Mouse (Mus musculus) liver, embryonic 11.5 days (tissue): ENCODE data around the gene Wfdc6a. TPM values are rescaled to one million over a fixed set of nuclear protein-coding genes. Genes with fewer than 3 reads are reported as not detected.

Experiments used
- ATAC-seq: fragments of 200-750 bp; cut with Nextera tagmentation; replicated peaks from 2 replicates; pipeline ENCODE4 v1.8.0; 2017; ENCODE audit warnings: moderate number of reproducible peaks, mild to moderate bottlenecking, moderate TSS enrichment, moderate library complexity; ENCODE audit not compliant: low FRiP score
- DNase-seq: peaks from one replicate; pipeline ENCODE4 v3.0.0-alpha.2; 2017; ENCODE audit warnings: low spot score
- H3K27ac ChIP-seq: fragments of 300-500 bp; sonication (generic); 2 replicates; pipeline ENCODE4 v1.5.1; 2014; ENCODE audit warnings: mild to moderate bottlenecking, low read depth, low read length, control low read depth
- H3K27me3 ChIP-seq: fragments of 300-500 bp; sonication (generic); replicated peaks from 2 replicates; pipeline ENCODE4 v1.6.1; 2014; ENCODE audit warnings: low read length, mixed read lengths; ENCODE audit not compliant: control insufficient read depth, insufficient read depth
- H3K36me3 ChIP-seq: fragments of 300-500 bp; sonication (generic); 2 replicates; pipeline ENCODE4 v1.6.1; 2014; ENCODE audit warnings: mild to moderate bottlenecking, low read length, moderate library complexity, mixed read lengths; ENCODE audit not compliant: control insufficient read depth, insufficient read depth
- H3K4me1 ChIP-seq: fragments of 300-500 bp; sonication (generic); replicated peaks from 2 replicates; pipeline ENCODE4 v1.6.1; 2014; ENCODE audit warnings: low read length, mixed read lengths; ENCODE audit not compliant: control insufficient read depth, insufficient read depth
- H3K4me2 ChIP-seq: fragments of 300-500 bp; sonication (generic); 2 replicates; pipeline ENCODE4 v1.6.1; 2014; ENCODE audit warnings: mild to moderate bottlenecking, control low read depth, moderate library complexity
- H3K4me3 ChIP-seq: fragments of 300-500 bp; sonication (generic); 2 replicates; pipeline ENCODE4 v1.5.1; 2014; ENCODE audit warnings: low read depth, low read length, control low read depth
- H3K9ac ChIP-seq: fragments of 300-500 bp; sonication (generic); 2 replicates; pipeline ENCODE4 v1.6.1; 2014; ENCODE audit warnings: low read depth, low read length, control low read depth
- H3K9me3 ChIP-seq: fragments of 300-500 bp; sonication (generic); 2 replicates; pipeline ENCODE4 v1.6.1; 2016; ENCODE audit warnings: low read length, inconsistent platforms, mixed read lengths; ENCODE audit not compliant: control insufficient read depth
- WGBS: fragments of 180-500 bp; shearing (Covaris S2); extraction: QIAGEN DNeasy Blood & Tissue Kit; methylation state at CpG from one replicate; pipeline ENCODE4 v1.1.7; 2014; 5-methylcytosine and 5-hydroxymethylcytosine counted together
- polyA plus RNA-seq: library from polyadenylated mRNA; unstranded; fragments of >200 nt; fragmentation: Nextera tagmentation; extraction: Ambion mirVana; gene quantifications from 2 replicates; pipeline ENCODE4 v1.2.1, GENCODE M21; 2014

Gene Wfdc6a
- polyA plus RNA-seq, 1 experiment from 2014 or later: not detected

GRCm38 (mm10) chr2:164543745-164544144, 41.5 kb downstream of the Wfdc6a start:
- H3K27me3 ChIP-seq: no peaks in the 10 kb centered on the region; the same call in 1 of the 2 replicates
- DNase-seq: no peak
- no peaks in the 10 kb centered on the region for H3K9me3 ChIP-seq
- 84% methylated on average over 2 of the region's 2 CpGs for WGBS
- no peak for ATAC-seq
- no peak overlapping the region for H3K4me2 ChIP-seq
- no peaks in the 10 kb centered on the region for H3K4me1 ChIP-seq
- no peak overlapping the region for H3K9ac ChIP-seq
- no peak overlapping the region for H3K27ac ChIP-seq
- H3K4me3 ChIP-seq: no peak overlapping the region
- no peaks in the 10 kb centered on the region for H3K36me3 ChIP-seq

GRCm38 (mm10) chr2:164542598-164542997, 42.6 kb downstream of the Wfdc6a start:
- no peak overlapping the region for H3K27ac ChIP-seq

GRCm38 (mm10) chr2:164542132-164542531, 43.1 kb downstream of the Wfdc6a start:
- H3K27ac ChIP-seq: no peak overlapping the region
- no peak overlapping the region for H3K4me2 ChIP-seq
- DNase-seq: no peak
- H3K36me3 ChIP-seq: no peaks in the 10 kb centered on the region
- H3K4me3 ChIP-seq: no peak overlapping the region
- WGBS: 77% methylated on average over 5 of the region's 5 CpGs
- H3K9me3 ChIP-seq: no peaks in the 10 kb centered on the region
- no peak for ATAC-seq
- no peaks in the 10 kb centered on the region; the same call in 1 of the 2 replicates for H3K27me3 ChIP-seq
- no peak overlapping the region for H3K9ac ChIP-seq
- no peaks in the 10 kb centered on the region for H3K4me1 ChIP-seq

More at GRCm38 (mm10) chr2:164542598-164542997, 42.6 kb downstream of the Wfdc6a start:
- no peak for DNase-seq
- Histone ChIP-seq H3K4me3 (no peak overlapping the region), H3K4me2 (no peak overlapping the region), H3K27me3 (no peaks in the 10 kb centered on the region; the same call in 1 of the 2 replicates), H3K4me1 (no peaks in the 10 kb centered on the region), H3K9me3 (no peaks in the 10 kb centered on the region), H3K9ac (no peak overlapping the region), H3K36me3 (no peaks in the 10 kb centered on the region)
- no peak for ATAC-seq
- WGBS: 80% methylated on average over 7 of the region's 7 CpGs

GRCm38 (mm10) chr2:164540652-164541427, 44.4 kb downstream of the Wfdc6a start:
- no peaks in the 10 kb centered on the region for H3K9me3 ChIP-seq
- no peak overlapping the region for H3K4me2 ChIP-seq
- no peaks in the 10 kb centered on the region for H3K4me1 ChIP-seq
- ATAC-seq (no peak), DNase-seq (no peak)
- H3K9ac ChIP-seq: no peak overlapping the region
- no peak overlapping the region for H3K27ac ChIP-seq
- WGBS: 26% methylated on average over 8 of the region's 8 CpGs
- H3K36me3 ChIP-seq: no peaks in the 10 kb centered on the region
- H3K27me3 ChIP-seq: no peaks in the 10 kb centered on the region; the same call in 1 of the 2 replicates
- no peak overlapping the region for H3K4me3 ChIP-seq

- Histone ChIP-seq H3K9ac (no peak overlapping the region), H3K27ac (no peak overlapping the region), H3K4me2 (no peak overlapping the region), H3K36me3 (no peaks in the 10 kb centered on the region), H3K4me3 (no peak overlapping the region), H3K9me3 (no peaks in the 10 kb centered on the region), H3K4me1 (no peaks in the 10 kb centered on the region), H3K27me3 (no peaks in the 10 kb centered on the region)
- ATAC-seq: no peak
- 71% methylated on average over 4 of the region's 4 CpGs for WGBS
- DNase-seq: no peak
Observed at GRCm38 (mm10) chr2:164537003-164537402, 48.2 kb downstream of the Wfdc6a start.

GRCm38 (mm10) chr2:164534315-164534714, 50.9 kb downstream of the Wfdc6a start:
- H3K4me3 ChIP-seq: no peak overlapping the region
- no peaks in the 10 kb centered on the region for H3K9me3 ChIP-seq
- H3K27me3 ChIP-seq: no peaks in the 10 kb centered on the region
- H3K27ac ChIP-seq: no peak overlapping the region
- DNase-seq (no peak), ATAC-seq (no peak)
- no peaks in the 10 kb centered on the region for H3K36me3 ChIP-seq
- no peaks in the 10 kb centered on the region for H3K4me1 ChIP-seq
- no peak overlapping the region for H3K4me2 ChIP-seq
- H3K9ac ChIP-seq: no peak overlapping the region
- 70% methylated on average over 10 of the region's 10 CpGs for WGBS

- H3K4me1 ChIP-seq: no peaks in the 10 kb centered on the region
- 6% methylated on average over 3 of the region's 3 CpGs for WGBS
- H3K4me3 ChIP-seq: no peak overlapping the region
- ATAC-seq: no peak
- no peak overlapping the region for H3K4me2 ChIP-seq
- no peak overlapping the region for H3K27ac ChIP-seq
- no peak for DNase-seq
- H3K27me3 ChIP-seq: no peaks in the 10 kb centered on the region
- H3K36me3 ChIP-seq: no peaks in the 10 kb centered on the region
- no peaks in the 10 kb centered on the region for H3K9me3 ChIP-seq
- no peak overlapping the region for H3K9ac ChIP-seq
Observed at GRCm38 (mm10) chr2:164531169-164531568, 54.1 kb downstream of the Wfdc6a start.
